Mouse (Mus musculus): ENCODE data around the gene Osgep. TPM values are rescaled to one million over a fixed set of nuclear protein-coding genes. Genes with fewer than 3 reads are reported as not detected.

Gene Osgep
- polyA plus RNA-seq, 1 experiment from 2014 or later: 169 TPM

DNA sequence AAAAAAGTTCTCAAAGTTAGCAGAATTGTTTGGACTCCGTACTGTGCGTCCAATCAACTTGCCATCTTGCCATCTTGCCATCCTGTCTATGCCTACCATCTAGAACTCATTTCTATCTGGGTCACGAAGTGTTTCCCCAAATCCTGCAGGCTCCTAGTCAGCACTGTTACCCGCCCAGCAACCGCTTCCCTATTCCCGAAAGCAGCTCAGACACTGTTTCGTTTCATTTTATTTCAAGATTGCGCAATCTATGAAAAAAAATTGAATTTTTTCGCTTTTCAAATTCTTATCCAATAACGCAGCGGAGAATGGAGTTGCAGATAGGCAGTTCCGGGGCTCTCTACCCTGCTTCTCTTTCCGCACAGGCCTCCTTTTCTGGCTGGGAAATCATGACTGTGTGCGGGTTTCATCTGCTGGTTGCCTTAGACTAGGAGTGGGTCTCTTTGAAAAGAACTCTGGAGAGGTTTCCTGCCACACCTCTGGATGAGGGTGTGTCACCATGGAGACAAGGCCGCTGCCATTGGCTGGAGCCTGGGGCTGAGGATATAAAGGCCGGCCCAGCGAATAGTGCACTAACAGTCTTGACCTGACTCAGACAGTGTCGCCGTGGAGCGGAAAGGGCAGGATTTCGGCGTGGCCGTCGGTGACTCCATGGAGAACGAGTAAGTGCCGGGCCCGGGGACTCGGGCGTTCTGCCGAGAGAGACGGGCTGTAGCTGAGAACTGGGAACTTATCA lies 19.4 kb upstream of the Osgep start, which contains the start of gene Gm49342:
Gene Gm49342 (plus strand): TSS at position 586 of the 736 bp plus-strand sequence.
- Histone ChIP-seq H3K4me3 (ENCODE audit: low read depth, low read length) (peak within 1 kb of the TSS; percentile 41), H3K9ac (replicated peaks; ENCODE audit: low read depth, low read length) (peak within 1 kb of the TSS; percentile 38), H3K27ac (ENCODE audit: low read length) (peak within 1 kb of the TSS; percentile 84), H3K4me1 (ENCODE audit: control insufficient read depth, insufficient read depth, low read length) (peaks cover 4% of the 10 kb centered on the region; the same call in 1 of the 2 replicates), H3K9me3 (ENCODE audit: control insufficient read depth, low read depth, low read length) (no peaks in the 10 kb centered on the region), H3K4me2 (replicated peaks; ENCODE audit: low read depth, low read length) (peak within 1 kb of the TSS; percentile 60), H3K27me3 (ENCODE audit: control insufficient read depth, insufficient read depth, low read length) (no peaks in the 10 kb centered on the region), H3K36me3 (ENCODE audit: control insufficient read depth, insufficient read depth, low read length) (no peaks in the 10 kb centered on the region)
- ATAC-seq (ENCODE audit: insufficient number of reproducible peaks, insufficient read depth, low FRiP score, low read depth): peak; percentile 99
- WGBS: 12% methylated on average over 31 of the region's 31 CpGs

DNA sequence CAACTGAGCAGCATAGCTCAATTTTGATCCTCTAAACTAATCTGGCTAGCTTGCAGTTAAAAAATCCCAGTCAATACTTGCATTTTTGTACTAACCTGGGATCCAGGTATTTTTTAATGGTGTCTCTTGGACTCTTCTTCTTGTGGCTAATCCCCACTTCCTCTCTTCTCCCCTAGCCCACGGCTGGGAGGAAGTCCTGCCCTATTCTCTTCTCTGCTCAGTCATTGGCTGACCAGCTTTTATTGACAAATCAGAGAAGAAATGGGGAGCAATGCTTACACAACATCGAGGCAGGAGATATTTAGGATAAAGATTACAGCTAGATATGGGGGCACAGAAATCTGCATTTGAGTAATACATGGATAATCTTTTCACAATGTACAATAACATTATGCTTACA lies 14.2 kb upstream of the Osgep start:
- no peak for ATAC-seq (ENCODE audit: insufficient number of reproducible peaks, insufficient read depth, low FRiP score, low read depth)

DNA sequence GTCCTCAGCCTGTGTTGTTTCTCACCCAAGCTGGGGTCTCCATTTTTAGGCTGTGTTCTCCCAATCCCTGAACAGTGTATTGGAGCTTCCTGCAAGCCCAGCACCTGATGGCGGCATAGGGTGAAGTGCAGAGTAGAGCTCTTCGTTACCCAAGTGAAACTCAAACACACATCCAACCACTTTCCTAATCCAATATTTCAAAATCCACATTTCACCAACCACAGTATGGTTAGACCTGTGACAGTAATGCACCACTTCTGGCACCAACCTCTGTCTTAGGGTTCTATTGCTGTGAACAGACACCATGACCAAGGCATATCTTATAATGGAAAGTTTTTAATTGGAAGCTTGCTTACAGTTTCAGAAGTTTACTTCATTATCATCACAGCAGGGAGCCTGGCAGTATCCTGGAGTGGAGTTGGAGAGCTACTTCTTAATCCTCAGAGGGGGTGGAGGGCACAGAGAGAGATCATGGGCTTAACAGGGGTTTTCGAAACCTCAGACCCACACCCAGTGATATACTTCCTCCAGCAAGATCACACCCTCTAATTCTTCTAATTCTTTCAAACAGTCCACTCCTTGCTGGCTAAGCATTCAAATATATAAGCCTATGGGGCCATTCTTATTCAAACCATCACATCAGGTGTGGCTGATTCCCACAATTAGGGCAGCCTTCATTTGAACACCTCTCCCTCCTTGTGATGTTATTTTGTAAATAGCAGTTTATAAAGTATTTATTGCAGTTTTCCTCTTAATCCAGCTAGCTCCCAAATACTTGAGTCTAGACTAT lies 13.6 kb upstream of the Osgep start:
- no peak for ATAC-seq (ENCODE audit: insufficient number of reproducible peaks, insufficient read depth, low FRiP score, low read depth)
- Histone ChIP-seq H3K4me2 (replicated peaks; ENCODE audit: low read depth, low read length) (no peak overlapping the region), H3K27ac (ENCODE audit: low read length) (no peak overlapping the region), H3K9me3 (ENCODE audit: control insufficient read depth, low read depth, low read length) (no peaks in the 10 kb centered on the region), H3K4me1 (ENCODE audit: control insufficient read depth, insufficient read depth, low read length) (no peaks in the 10 kb centered on the region), H3K36me3 (ENCODE audit: control insufficient read depth, insufficient read depth, low read length) (no peaks in the 10 kb centered on the region), H3K4me3 (ENCODE audit: low read depth, low read length) (no peak overlapping the region), H3K27me3 (ENCODE audit: control insufficient read depth, insufficient read depth, low read length) (no peaks in the 10 kb centered on the region), H3K9ac (replicated peaks; ENCODE audit: low read depth, low read length) (no peak overlapping the region)
- WGBS: 86% methylated on average over 3 of the region's 3 CpGs

More for the DNA sequence above, 14.2 kb upstream of the Osgep start:
- no peaks in the 10 kb centered on the region for H3K27me3 ChIP-seq (ENCODE audit: control insufficient read depth, insufficient read depth, low read length)
- no peaks in the 10 kb centered on the region for H3K9me3 ChIP-seq (ENCODE audit: control insufficient read depth, low read depth, low read length)
- no peak overlapping the region for H3K27ac ChIP-seq (ENCODE audit: low read length)
- no peaks in the 10 kb centered on the region for H3K36me3 ChIP-seq (ENCODE audit: control insufficient read depth, insufficient read depth, low read length)
- H3K4me2 ChIP-seq (replicated peaks; ENCODE audit: low read depth, low read length): no peak overlapping the region
- H3K9ac ChIP-seq (replicated peaks; ENCODE audit: low read depth, low read length): no peak overlapping the region
- H3K4me3 ChIP-seq (ENCODE audit: low read depth, low read length): no peak overlapping the region
- 36% methylated on average over 2 of the region's 2 CpGs for WGBS
- no peaks in the 10 kb centered on the region for H3K4me1 ChIP-seq (ENCODE audit: control insufficient read depth, insufficient read depth, low read length)

DNA sequence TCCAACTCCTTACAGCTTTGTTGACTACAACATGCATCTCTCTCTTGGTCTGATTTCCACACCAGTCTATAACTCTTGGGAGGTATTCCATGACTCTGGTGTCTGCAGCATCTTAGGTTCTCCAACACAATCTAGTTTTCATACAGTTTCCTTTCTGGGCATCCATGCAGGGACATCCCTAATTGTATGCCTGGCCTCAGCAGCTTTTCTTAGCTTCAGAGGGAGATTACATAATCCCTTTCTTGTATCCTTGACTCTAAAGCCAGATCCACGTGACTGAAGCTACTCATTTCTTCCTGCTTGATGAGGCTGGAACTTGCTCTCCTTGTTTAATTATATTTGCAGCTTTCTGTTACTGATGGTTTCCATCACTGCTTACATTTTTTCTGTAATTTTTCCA lies 12.0 kb upstream of the Osgep start:
- Histone ChIP-seq H3K27ac (ENCODE audit: low read length) (no peak overlapping the region), H3K4me2 (replicated peaks; ENCODE audit: low read depth, low read length) (no peak overlapping the region), H3K4me3 (ENCODE audit: low read depth, low read length) (no peak overlapping the region), H3K36me3 (ENCODE audit: control insufficient read depth, insufficient read depth, low read length) (no peaks in the 10 kb centered on the region), H3K4me1 (ENCODE audit: control insufficient read depth, insufficient read depth, low read length) (no peaks in the 10 kb centered on the region), H3K9me3 (ENCODE audit: control insufficient read depth, low read depth, low read length) (no peaks in the 10 kb centered on the region), H3K27me3 (ENCODE audit: control insufficient read depth, insufficient read depth, low read length) (no peaks in the 10 kb centered on the region), H3K9ac (replicated peaks; ENCODE audit: low read depth, low read length) (no peak overlapping the region)
- ATAC-seq (ENCODE audit: insufficient number of reproducible peaks, insufficient read depth, low FRiP score, low read depth): no peak
- WGBS: 57% methylated on average over 1 of the region's 1 CpGs

DNA sequence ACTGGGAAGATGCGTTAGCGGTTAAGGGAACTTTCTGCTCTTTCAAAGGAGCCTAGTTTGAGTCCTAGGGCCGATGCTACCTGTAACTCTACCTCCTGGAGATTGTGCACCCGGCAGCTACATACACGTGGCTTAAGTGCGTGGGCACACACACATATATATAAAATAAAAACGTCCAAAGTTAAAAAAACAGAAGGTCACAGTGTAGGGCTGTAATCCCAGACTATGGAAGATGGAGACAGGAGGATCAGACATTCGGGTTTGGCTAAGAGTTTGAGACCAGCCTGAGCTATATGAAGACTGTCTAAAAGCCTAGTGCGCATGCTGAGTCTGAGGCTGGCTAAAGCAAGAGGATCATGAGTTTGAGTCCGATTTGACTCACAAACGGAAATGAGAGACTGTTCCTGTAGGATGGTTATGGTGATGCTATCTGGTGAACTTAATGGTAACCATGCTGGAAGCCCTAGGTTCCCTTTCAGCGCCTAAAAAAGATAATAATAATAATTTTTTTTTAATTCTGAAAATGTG lies 6.9 kb upstream of the Osgep start:
- WGBS: 10% methylated on average over 12 of the region's 12 CpGs
- H3K4me1 ChIP-seq (ENCODE audit: control insufficient read depth, insufficient read depth, low read length): peaks cover 8% of the 10 kb centered on the region; the same call in 1 of the 2 replicates
- H3K9ac ChIP-seq (replicated peaks; ENCODE audit: low read depth, low read length): peak overlapping the region; percentile 48
- H3K9me3 ChIP-seq (ENCODE audit: control insufficient read depth, low read depth, low read length): no peaks in the 10 kb centered on the region
- no peak for ATAC-seq (ENCODE audit: insufficient number of reproducible peaks, insufficient read depth, low FRiP score, low read depth)
- H3K36me3 ChIP-seq (ENCODE audit: control insufficient read depth, insufficient read depth, low read length): peaks cover 21% of the 10 kb centered on the region
- H3K27ac ChIP-seq (ENCODE audit: low read length): peak overlapping the region; percentile 78
- peak overlapping the region; percentile 85 for H3K4me3 ChIP-seq (ENCODE audit: low read depth, low read length)
- H3K27me3 ChIP-seq (ENCODE audit: control insufficient read depth, insufficient read depth, low read length): no peaks in the 10 kb centered on the region
- peak overlapping the region; percentile 59 for H3K4me2 ChIP-seq (replicated peaks; ENCODE audit: low read depth, low read length)

DNA sequence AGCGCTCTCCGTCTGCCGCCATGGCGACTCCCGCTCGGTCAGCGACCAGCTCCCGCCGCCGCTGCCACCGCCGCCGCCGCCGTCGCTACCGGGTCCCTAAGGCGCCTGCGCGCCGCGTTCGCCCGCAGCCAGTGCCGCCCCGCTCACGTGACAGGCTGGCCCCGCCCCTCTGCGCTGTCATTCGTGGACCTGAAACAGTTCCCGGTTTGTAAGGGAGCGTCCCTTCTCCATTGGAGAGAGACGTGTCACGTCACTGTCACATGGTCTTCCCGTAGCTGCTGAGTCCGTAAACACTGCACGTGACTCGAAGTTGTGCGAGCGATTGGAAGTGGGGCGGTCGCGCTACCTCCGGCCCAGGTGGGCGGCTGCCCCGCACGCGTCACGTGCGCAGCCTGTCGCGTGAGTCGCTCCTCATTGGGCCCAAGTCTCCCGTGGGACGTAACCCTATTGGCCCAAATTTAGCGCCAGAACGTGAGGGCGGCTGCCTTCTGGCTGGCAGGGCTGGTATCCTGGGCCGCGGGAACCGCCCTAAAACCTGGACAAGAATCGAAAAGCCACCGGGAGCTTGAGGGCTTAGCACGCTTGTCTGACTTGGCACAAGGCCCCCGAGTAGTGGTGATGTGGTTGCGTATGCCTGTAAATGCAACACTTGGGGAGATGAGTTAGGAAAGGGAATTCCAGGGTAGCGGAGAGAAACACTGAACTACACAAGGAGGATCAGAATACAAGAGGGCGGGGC lies 6.2 kb upstream of the Osgep start, which contains the start of the genes Pip4p1 and Pnp:
Gene Pip4p1 (minus strand): TSS at position 103 of the 739 bp plus-strand sequence.
Gene Pnp (plus strand): TSS at position 329 of the 739 bp plus-strand sequence.
- H3K27ac ChIP-seq (ENCODE audit: low read length): peak within 1 kb of the TSS; percentile 89
- peak; percentile 99 for ATAC-seq (ENCODE audit: insufficient number of reproducible peaks, insufficient read depth, low FRiP score, low read depth)
- peak within 1 kb of the TSS; percentile 94 for H3K9ac ChIP-seq (replicated peaks; ENCODE audit: low read depth, low read length)

DNA sequence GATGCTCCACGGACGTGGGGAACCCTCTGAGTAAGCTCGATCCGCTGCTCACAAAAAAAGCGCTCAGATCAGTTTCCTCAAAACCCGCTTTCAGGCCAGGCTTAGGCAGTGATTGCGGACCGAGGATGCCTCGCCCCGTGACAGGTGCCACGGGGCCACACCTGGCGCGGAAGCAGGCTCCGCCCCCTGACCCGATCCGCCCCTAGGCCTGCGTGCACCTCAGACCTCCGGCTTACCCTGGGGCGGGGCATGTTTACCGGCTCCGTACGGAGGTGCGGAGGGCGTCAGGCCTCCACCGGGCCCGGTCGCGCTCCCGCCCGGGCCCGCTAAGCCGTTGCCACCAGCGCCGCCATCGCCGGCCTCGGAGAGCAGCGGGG lies 5.7 kb upstream of the Osgep start:
- H3K9me3 ChIP-seq (ENCODE audit: control insufficient read depth, low read depth, low read length): no peaks in the 10 kb centered on the region
- WGBS: under 1% methylated on average over 38 of the region's 38 CpGs
- H3K27me3 ChIP-seq (ENCODE audit: control insufficient read depth, insufficient read depth, low read length): no peaks in the 10 kb centered on the region
- H3K4me1 ChIP-seq (ENCODE audit: control insufficient read depth, insufficient read depth, low read length): peaks cover 15% of the 10 kb centered on the region
- peak overlapping the region; percentile 94 for H3K9ac ChIP-seq (replicated peaks; ENCODE audit: low read depth, low read length)
- H3K36me3 ChIP-seq (ENCODE audit: control insufficient read depth, insufficient read depth, low read length): peaks cover 27% of the 10 kb centered on the region
- H3K4me2 ChIP-seq (replicated peaks; ENCODE audit: low read depth, low read length): peak overlapping the region; percentile 77
- peak overlapping the region; percentile 89 for H3K27ac ChIP-seq (ENCODE audit: low read length)
- peak; percentile 39 for ATAC-seq (ENCODE audit: insufficient number of reproducible peaks, insufficient read depth, low FRiP score, low read depth)
- H3K4me3 ChIP-seq (ENCODE audit: low read depth, low read length): peak overlapping the region; percentile 85

More for the DNA sequence above, 6.2 kb upstream of the Osgep start, which contains the start of the genes Pip4p1 and Pnp:
- Histone ChIP-seq H3K27me3 (ENCODE audit: control insufficient read depth, insufficient read depth, low read length) (no peaks in the 10 kb centered on the region), H3K4me2 (replicated peaks; ENCODE audit: low read depth, low read length) (peak within 1 kb of the TSS; percentile 77), H3K4me1 (ENCODE audit: control insufficient read depth, insufficient read depth, low read length) (peaks cover 13% of the 10 kb centered on the region), H3K36me3 (ENCODE audit: control insufficient read depth, insufficient read depth, low read length) (peaks cover 27% of the 10 kb centered on the region), H3K9me3 (ENCODE audit: control insufficient read depth, low read depth, low read length) (no peaks in the 10 kb centered on the region), H3K4me3 (ENCODE audit: low read depth, low read length) (peak within 1 kb of the TSS; percentile 85)
- WGBS: under 1% methylated on average over 61 of the region's 68 CpGs

DNA sequence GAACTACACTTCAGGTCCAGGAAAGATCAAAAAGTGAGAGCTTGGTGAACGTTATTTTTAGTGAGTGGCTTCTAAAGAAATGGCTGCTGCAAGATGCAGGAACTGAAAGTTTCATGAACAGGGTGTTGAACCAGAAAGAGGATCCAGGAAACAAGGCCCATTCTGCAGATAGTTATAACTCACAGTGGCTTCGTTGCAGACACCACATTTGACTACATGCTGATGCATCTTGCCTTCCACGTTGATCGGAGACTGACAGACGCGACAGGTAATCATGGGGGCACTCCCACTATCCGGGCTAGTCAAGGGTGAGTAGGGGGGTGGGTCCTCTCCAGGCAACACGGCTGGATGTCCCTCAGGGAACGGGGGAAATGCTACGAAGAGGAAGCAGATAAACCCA lies 5.3 kb upstream of the Osgep start:
- peak overlapping the region; percentile 89 for H3K27ac ChIP-seq (ENCODE audit: low read length)
- peak overlapping the region; percentile 94 for H3K9ac ChIP-seq (replicated peaks; ENCODE audit: low read depth, low read length)
- peaks cover 15% of the 10 kb centered on the region for H3K4me1 ChIP-seq (ENCODE audit: control insufficient read depth, insufficient read depth, low read length)
- H3K27me3 ChIP-seq (ENCODE audit: control insufficient read depth, insufficient read depth, low read length): no peaks in the 10 kb centered on the region
- WGBS: 15% methylated on average over 10 of the region's 10 CpGs
- ATAC-seq (ENCODE audit: insufficient number of reproducible peaks, insufficient read depth, low FRiP score, low read depth): no peak
- no peaks in the 10 kb centered on the region for H3K9me3 ChIP-seq (ENCODE audit: control insufficient read depth, low read depth, low read length)
- peak overlapping the region; percentile 85 for H3K4me3 ChIP-seq (ENCODE audit: low read depth, low read length)
- peak overlapping the region; percentile 77 for H3K4me2 ChIP-seq (replicated peaks; ENCODE audit: low read depth, low read length)
- peaks cover 27% of the 10 kb centered on the region for H3K36me3 ChIP-seq (ENCODE audit: control insufficient read depth, insufficient read depth, low read length)
